Mouse (Mus musculus) kidney, adult 9 months (tissue): ENCODE measurements around the gene Pcolce2.
A peak's percentile ranks its signal among the peaks of the same experiment; 100 is the strongest.
"Not testable (repeated sequence)": the region's sequence is repeated elsewhere in the genome, so short reads cannot be mapped to it uniquely, and the experiment has no call there.

Experiments
- DNase-seq: peaks from one replicate; pipeline ENCODE4 v3.0.0; 2022

Gene Pcolce2

GRCm38 (mm10) chr9:95637271-95638181 lies at the start of gene Pcolce2:
Gene Pcolce2, plus strand, starts transcription at chr9:95637601.
- peak; percentile 27 for DNase-seq

GRCm38 (mm10) chr9:95588070-95588469 lies 49.3 kb upstream of the Pcolce2 start:
- DNase-seq = no peak

- DNase-seq = peak; percentile 79
Measured at GRCm38 (mm10) chr9:95594291-95594690, 43.1 kb upstream of the Pcolce2 start.

GRCm38 (mm10) chr9:95597466-95598178 lies 39.8 kb upstream of the Pcolce2 start:
- DNase-seq = no peak

- no peak for DNase-seq
Measured at GRCm38 (mm10) chr9:95598179-95598721, 39.2 kb upstream of the Pcolce2 start.

- peak; percentile 30 for DNase-seq
Measured at GRCm38 (mm10) chr9:95599399-95599798, 38.0 kb upstream of the Pcolce2 start.

- no peak for DNase-seq
Measured at GRCm38 (mm10) chr9:95602849-95603248, 34.6 kb upstream of the Pcolce2 start.

GRCm38 (mm10) chr9:95603316-95603715 lies 34.1 kb upstream of the Pcolce2 start:
- DNase-seq = no peak

- no peak for DNase-seq
Measured at GRCm38 (mm10) chr9:95607196-95607595, 30.2 kb upstream of the Pcolce2 start.

GRCm38 (mm10) chr9:95612246-95612768 lies 25.1 kb upstream of the Pcolce2 start:
- no peak for DNase-seq

GRCm38 (mm10) chr9:95613426-95614127 lies 23.8 kb upstream of the Pcolce2 start:
- peak; percentile 39 for DNase-seq

- DNase-seq = peak; percentile 90
Measured at GRCm38 (mm10) chr9:95614861-95615615, 22.4 kb upstream of the Pcolce2 start.

- peak; percentile 30 for DNase-seq
Measured at GRCm38 (mm10) chr9:95615961-95616360, 21.4 kb upstream of the Pcolce2 start.

- no peak for DNase-seq
Measured at GRCm38 (mm10) chr9:95618572-95618971, 18.8 kb upstream of the Pcolce2 start.

GRCm38 (mm10) chr9:95624072-95624471 lies 13.3 kb upstream of the Pcolce2 start:
- no peak for DNase-seq

GRCm38 (mm10) chr9:95628439-95628948 lies 8.9 kb upstream of the Pcolce2 start:
- no peak for DNase-seq

GRCm38 (mm10) chr9:95629561-95629960 lies 7.8 kb upstream of the Pcolce2 start:
- DNase-seq = not testable (repeated sequence)

GRCm38 (mm10) chr9:95636395-95636794 lies 1.0 kb upstream of the Pcolce2 start:
- no peak for DNase-seq

- no peak for DNase-seq
Measured at GRCm38 (mm10) chr9:95639919-95640318, 2.5 kb downstream of the Pcolce2 start.

GRCm38 (mm10) chr9:95645926-95646325 lies 8.5 kb downstream of the Pcolce2 start:
- no peak for DNase-seq

- peak; percentile 11 for DNase-seq
Measured at GRCm38 (mm10) chr9:95653363-95653762, 16.0 kb downstream of the Pcolce2 start.

- DNase-seq = no peak
Measured at GRCm38 (mm10) chr9:95654356-95654755, 17.0 kb downstream of the Pcolce2 start.
